Mouse (Mus musculus) limb, embryonic 11.5 days (tissue): Measurements from ENCODE around the gene Adora2b. TPM values are rescaled to one million over a fixed set of nuclear protein-coding genes. Genes with fewer than 3 reads are reported as not detected.

Experiments used
- ATAC-seq: fragments of 200-750 bp; cut with Nextera tagmentation; 2 replicates; pipeline ENCODE4 v1.8.0; 2017; ENCODE audit warnings: low read depth; ENCODE audit not compliant: insufficient number of reproducible peaks, low FRiP score, low TSS enrichment
- DNase-seq: peaks from one replicate; pipeline ENCODE4 v3.0.0-alpha.2; 2015; ENCODE audit warnings: low spot score
- H3K27ac ChIP-seq: fragments of 300-500 bp; sonication (generic); replicated peaks from 2 replicates; pipeline ENCODE4 v1.5.1; 2014; ENCODE audit warnings: low read depth, mild to moderate bottlenecking, low read length
- H3K27me3 ChIP-seq: fragments of 300-500 bp; sonication (generic); 2 replicates; pipeline ENCODE4 v1.6.1; 2014; ENCODE audit warnings: mild to moderate bottlenecking, low read length, mixed read lengths; ENCODE audit not compliant: control insufficient read depth, insufficient read depth
- H3K36me3 ChIP-seq: fragments of 300-500 bp; sonication (generic); 2 replicates; pipeline ENCODE4 v1.6.1; 2014; ENCODE audit warnings: mild to moderate bottlenecking, low read length, moderate library complexity, mixed read lengths; ENCODE audit not compliant: control insufficient read depth, insufficient read depth
- H3K4me1 ChIP-seq: fragments of 300-500 bp; sonication (generic); 2 replicates; pipeline ENCODE4 v1.6.1; 2014; ENCODE audit warnings: low read length, mixed read lengths; ENCODE audit not compliant: control insufficient read depth, insufficient read depth
- H3K4me2 ChIP-seq: fragments of 300-500 bp; sonication (generic); 2 replicates; pipeline ENCODE4 v1.6.1; 2014; ENCODE audit warnings: low read depth, mild to moderate bottlenecking, moderate library complexity; ENCODE audit not compliant: severe bottlenecking
- H3K4me3 ChIP-seq: fragments of 300-500 bp; sonication (generic); 2 replicates; pipeline ENCODE4 v1.5.1; 2014; ENCODE audit warnings: low read depth, low read length
- H3K9ac ChIP-seq: fragments of 300-500 bp; sonication (generic); 2 replicates; pipeline ENCODE4 v1.6.1; 2014; ENCODE audit warnings: mild to moderate bottlenecking, low read length
- H3K9me3 ChIP-seq: fragments of 300-500 bp; sonication (generic); 2 replicates; pipeline ENCODE4 v1.6.1; 2016; ENCODE audit warnings: low read length; ENCODE audit not compliant: control insufficient read depth
- WGBS: fragments of 180-500 bp; shearing (Covaris S2); extraction: QIAGEN DNeasy Blood & Tissue Kit; methylation state at CpG from one replicate; pipeline ENCODE4 v1.1.7; 2014; 5-methylcytosine and 5-hydroxymethylcytosine counted together
- polyA plus RNA-seq: library from polyadenylated mRNA; unstranded; fragments of >200 nt; fragmentation: Nextera tagmentation; extraction: Ambion mirVana; gene quantifications from 2 replicates; pipeline ENCODE4 v1.2.1, GENCODE M21; 2014

Adora2b gene
- polyA plus RNA-seq, 1 experiment from 2014 or later: 7.6 TPM

- H3K9me3 ChIP-seq: no peaks in the 10 kb centered on the region
- H3K9ac ChIP-seq: no peak overlapping the region
- 74% methylated on average over 8 of the region's 8 CpGs for WGBS
- 0 out of 2 replicates have a peak, but pooled peaks cover 3% of the 10 kb centered on the region for H3K4me1 ChIP-seq
- H3K4me2 ChIP-seq: no peak overlapping the region
- H3K27me3 ChIP-seq: no peaks in the 10 kb centered on the region
- no peaks in the 10 kb centered on the region for H3K36me3 ChIP-seq
- DNase-seq (no peak), ATAC-seq (no peak)
- no peak overlapping the region for H3K27ac ChIP-seq
- no peak overlapping the region for H3K4me3 ChIP-seq
These were observed 36.2 kb downstream of the Adora2b start for GRCm38 (mm10) chr11:62285020-62285419.

GRCm38 (mm10) chr11:62287700-62288099 lies 38.9 kb downstream of the Adora2b start:
- Histone ChIP-seq H3K4me1 (no peaks in the 10 kb centered on the region), H3K4me3 (no peak overlapping the region), H3K27me3 (no peaks in the 10 kb centered on the region), H3K4me2 (no peak overlapping the region), H3K9me3 (no peaks in the 10 kb centered on the region), H3K36me3 (no peaks in the 10 kb centered on the region), H3K9ac (no peak overlapping the region), H3K27ac (no peak overlapping the region)
- no peak for DNase-seq
- WGBS: 96% methylated on average over 1 of the region's 1 CpGs
- ATAC-seq: no peak

GRCm38 (mm10) chr11:62294121-62294520 lies 45.3 kb downstream of the Adora2b start:
- no peak overlapping the region for H3K27ac ChIP-seq
- no peaks in the 10 kb centered on the region for H3K27me3 ChIP-seq
- WGBS: 83% methylated on average over 2 of the region's 2 CpGs
- no peaks in the 10 kb centered on the region for H3K9me3 ChIP-seq
- no peaks in the 10 kb centered on the region for H3K36me3 ChIP-seq
- H3K4me3 ChIP-seq: no peak overlapping the region
- no peaks in the 10 kb centered on the region for H3K4me1 ChIP-seq
- DNase-seq (no peak), ATAC-seq (no peak)
- no peak overlapping the region for H3K9ac ChIP-seq
- H3K4me2 ChIP-seq: no peak overlapping the region

GRCm38 (mm10) chr11:62298883-62299282 lies 50.1 kb downstream of the Adora2b start:
- Histone ChIP-seq H3K4me2 (no peak overlapping the region), H3K9me3 (no peaks in the 10 kb centered on the region), H3K9ac (no peak overlapping the region), H3K27ac (no peak overlapping the region), H3K36me3 (no peaks in the 10 kb centered on the region), H3K4me1 (no peaks in the 10 kb centered on the region), H3K4me3 (no peak overlapping the region), H3K27me3 (no peaks in the 10 kb centered on the region)
- no peak for ATAC-seq
- no peak for DNase-seq
- 87% methylated on average over 6 of the region's 6 CpGs for WGBS

- no peak for DNase-seq
- no peak overlapping the region for H3K27ac ChIP-seq
- H3K36me3 ChIP-seq: peaks cover 2% of the 10 kb centered on the region; the same call in 1 of the 2 replicates
- no peak overlapping the region for H3K4me2 ChIP-seq
- no peak overlapping the region for H3K4me3 ChIP-seq
- no peak for ATAC-seq
- no peak overlapping the region for H3K9ac ChIP-seq
- 91% methylated on average over 2 of the region's 2 CpGs for WGBS
- H3K27me3 ChIP-seq: no peaks in the 10 kb centered on the region
- H3K9me3 ChIP-seq: no peaks in the 10 kb centered on the region
- no peaks in the 10 kb centered on the region for H3K4me1 ChIP-seq
These were observed 57.1 kb downstream of the Adora2b start for GRCm38 (mm10) chr11:62305866-62306265.

- Histone ChIP-seq H3K4me3 (no peak overlapping the region), H3K4me1 (no peaks in the 10 kb centered on the region), H3K4me2 (no peak overlapping the region), H3K27ac (no peak overlapping the region), H3K36me3 (peaks cover 6% of the 10 kb centered on the region; the same call in 1 of the 2 replicates), H3K9me3 (no peaks in the 10 kb centered on the region), H3K9ac (no peak overlapping the region), H3K27me3 (no peaks in the 10 kb centered on the region)
- 94% methylated on average over 2 of the region's 2 CpGs for WGBS
- no peak for DNase-seq
- ATAC-seq: no peak
These were observed 60.5 kb downstream of the Adora2b start for GRCm38 (mm10) chr11:62309296-62309695.

GRCm38 (mm10) chr11:62314984-62315383 lies 66.2 kb downstream of the Adora2b start:
- no peak overlapping the region for H3K4me2 ChIP-seq
- H3K27me3 ChIP-seq: no peaks in the 10 kb centered on the region
- DNase-seq: no peak
- no peaks in the 10 kb centered on the region for H3K4me1 ChIP-seq
- no peak overlapping the region for H3K9ac ChIP-seq
- no peak overlapping the region for H3K27ac ChIP-seq
- ATAC-seq: no peak
- H3K4me3 ChIP-seq: no peak overlapping the region
- WGBS: 95% methylated on average over 5 of the region's 5 CpGs
- peaks cover 12% of the 10 kb centered on the region; the same call in 1 of the 2 replicates for H3K36me3 ChIP-seq
- H3K9me3 ChIP-seq: no peaks in the 10 kb centered on the region

Other genes starting within 250 kb of the Adora2b start
- 17.9 and 20.2 TPM in 2 replicates for gene Zswim7, start 32.4 kb downstream of the Adora2b start, polyA plus RNA-seq
- gene Ttc19, start 32.5 kb downstream of the Adora2b start, polyA plus RNA-seq: 15.5 and 18.5 TPM in 2 replicates
- gene Pigl, start 209.5 kb downstream of the Adora2b start, polyA plus RNA-seq: 12.5 and 13.7 TPM in 2 replicates
- gene Ncor1, start 209.6 kb downstream of the Adora2b start, polyA plus RNA-seq: 170 and 185 TPM in 2 replicates